Mouse (Mus musculus) limb, embryonic 10.5 days (tissue): Measurements from ENCODE around the gene Dnajb11. TPM values are rescaled to one million over a fixed set of nuclear protein-coding genes. Genes with fewer than 3 reads are reported as not detected.
A peak's percentile ranks its signal among the peaks of the same experiment; 100 is the strongest.

Experiments
- DNase-seq: peaks from one replicate; pipeline ENCODE4 v3.0.0-alpha.2; 2017; ENCODE audit warnings: low spot score
- H3K27ac ChIP-seq: fragments of 300-500 bp; sonication (generic); 2 replicates; pipeline ENCODE4 v1.5.1; 2016; ENCODE audit warnings: mild to moderate bottlenecking
- H3K27me3 ChIP-seq: fragments of 300-500 bp; sonication (generic); 2 replicates; pipeline ENCODE4 v1.6.1; 2016; ENCODE audit warnings: low read depth, mild to moderate bottlenecking; ENCODE audit not compliant: poor library complexity, severe bottlenecking
- H3K36me3 ChIP-seq: fragments of 300-500 bp; sonication (generic); 2 replicates; pipeline ENCODE4 v1.6.1; 2016; ENCODE audit warnings: mild to moderate bottlenecking, moderate library complexity
- H3K4me1 ChIP-seq: fragments of 300-500 bp; sonication (generic); 2 replicates; pipeline ENCODE4 v1.6.1; 2016
- H3K4me3 ChIP-seq: fragments of 300-500 bp; sonication (generic); 2 replicates; pipeline ENCODE4 v1.5.1; 2016; ENCODE audit warnings: mild to moderate bottlenecking, moderate library complexity
- H3K9me3 ChIP-seq: fragments of 300-500 bp; sonication (generic); replicated peaks from 2 replicates; pipeline ENCODE4 v1.6.1; 2016; ENCODE audit warnings: mild to moderate bottlenecking
- WGBS: fragments of 180-500 bp; shearing (Covaris S2); methylation state at CpG from one replicate; pipeline ENCODE4 v1.1.7; 2016; 5-methylcytosine and 5-hydroxymethylcytosine counted together
- polyA plus RNA-seq: library from polyadenylated mRNA; unstranded; fragments of >200 nt; fragmentation: Nextera tagmentation; extraction: Ambion mirVana; gene quantifications from 2 replicates; pipeline ENCODE4 v1.2.1, GENCODE M21; 2016

Gene Dnajb11
- polyA plus RNA-seq, 1 experiment from 2014 or later: 106 TPM

GRCm38 (mm10) chr16:22918664-22919312 is 61.1 kb downstream of the Dnajb11 start:
- Histone ChIP-seq H3K27me3 (no peaks in the 10 kb centered on the region), H3K9me3 (no peaks in the 10 kb centered on the region), H3K4me1 (peaks cover 18% of the 10 kb centered on the region), H3K4me3 (no peak overlapping the region), H3K27ac (no peak overlapping the region), H3K36me3 (no peaks in the 10 kb centered on the region)
- WGBS: 69% methylated on average over 15 of the region's 15 CpGs
- peak; percentile 34 for DNase-seq

- Histone ChIP-seq H3K27me3 (no peaks in the 10 kb centered on the region), H3K36me3 (no peaks in the 10 kb centered on the region), H3K9me3 (no peaks in the 10 kb centered on the region), H3K4me3 (no peak overlapping the region), H3K27ac (no peak overlapping the region), H3K4me1 (peaks cover 18% of the 10 kb centered on the region)
- 60% methylated on average over 18 of the region's 18 CpGs for WGBS
- peak; percentile 40 for DNase-seq
Measured at GRCm38 (mm10) chr16:22919971-22920854, 62.6 kb downstream of the Dnajb11 start.

- no peak overlapping the region for H3K27ac ChIP-seq
- WGBS: 94% methylated on average over 5 of the region's 5 CpGs
Measured at GRCm38 (mm10) chr16:22921761-22922160, 64.1 kb downstream of the Dnajb11 start.

GRCm38 (mm10) chr16:22922433-22922832 is 64.8 kb downstream of the Dnajb11 start:
- WGBS: 93% methylated on average over 4 of the region's 4 CpGs
- DNase-seq: no peak
- Histone ChIP-seq H3K9me3 (no peaks in the 10 kb centered on the region), H3K36me3 (no peaks in the 10 kb centered on the region), H3K4me1 (peaks cover 18% of the 10 kb centered on the region), H3K27me3 (no peaks in the 10 kb centered on the region), H3K4me3 (no peak overlapping the region), H3K27ac (no peak overlapping the region)

More at GRCm38 (mm10) chr16:22921761-22922160, 64.1 kb downstream of the Dnajb11 start:
- H3K4me1 ChIP-seq: peaks cover 18% of the 10 kb centered on the region
- DNase-seq: no peak
- H3K9me3 ChIP-seq: no peaks in the 10 kb centered on the region
- no peak overlapping the region for H3K4me3 ChIP-seq
- H3K36me3 ChIP-seq: no peaks in the 10 kb centered on the region
- no peaks in the 10 kb centered on the region for H3K27me3 ChIP-seq

Other genes with a start within 250 kb of the Dnajb11 start
- 0.16 and 0.29 TPM in 2 replicates for gene Dgkg, start 200.6 kb upstream of the Dnajb11 start, polyA plus RNA-seq
- gene Crygs, start 46.3 kb upstream of the Dnajb11 start, polyA plus RNA-seq: not detected in 2 replicates
- 36.2 and 37.1 TPM in 2 replicates for gene Tbccd1, start 176 bp upstream of the Dnajb11 start, polyA plus RNA-seq
- gene Ahsg, start 33.4 kb downstream of the Dnajb11 start, polyA plus RNA-seq: not detected in 2 replicates
- gene Fetub, start 60.5 kb downstream of the Dnajb11 start, polyA plus RNA-seq: not detected in 2 replicates
- gene Hrg, start 93.2 kb downstream of the Dnajb11 start, polyA plus RNA-seq: not detected in 2 replicates
- gene Kng2, start 171.6 kb downstream of the Dnajb11 start, polyA plus RNA-seq: not detected in 2 replicates
- 0.11 TPM in 1 of 2 replicates, not detected in the other for gene Kng1, start 200.0 kb downstream of the Dnajb11 start, polyA plus RNA-seq
- 161 and 181 TPM in 2 replicates for gene Eif4a2, start 249.6 kb downstream of the Dnajb11 start, polyA plus RNA-seq